Mouse (Mus musculus): Measurements from ENCODE around the gene Glmn.

The Glmn gene

GRCm38 (mm10) chr5:107597301-107598077 lies at the start of gene Glmn, which contains the start of gene Rpap2:
Gene Glmn (minus strand): TSS chr5:107597888.
Gene Rpap2 (plus strand): TSS chr5:107597373.
- peak; percentile 98 for DNase-seq

- DNase-seq = no peak
These were observed 48.2 kb upstream of the Glmn start for GRCm38 (mm10) chr5:107645935-107646334.

GRCm38 (mm10) chr5:107644595-107644994 lies 46.9 kb upstream of the Glmn start:
- no peak for DNase-seq

- peak; percentile 66 for DNase-seq
These were observed 40.7 kb upstream of the Glmn start for GRCm38 (mm10) chr5:107638366-107638765.

- peak; percentile 86 for DNase-seq
These were observed 39.4 kb upstream of the Glmn start for GRCm38 (mm10) chr5:107637106-107637505.

GRCm38 (mm10) chr5:107633651-107634050 lies 36.0 kb upstream of the Glmn start:
- peak; percentile 14 for DNase-seq

- no peak for DNase-seq
These were observed 23.6 kb upstream of the Glmn start for GRCm38 (mm10) chr5:107621327-107621726.

GRCm38 (mm10) chr5:107617986-107618385 lies 20.3 kb upstream of the Glmn start:
- peak; percentile 29 for DNase-seq

GRCm38 (mm10) chr5:107611224-107611623 lies 13.5 kb upstream of the Glmn start:
- peak; percentile 75 for DNase-seq

GRCm38 (mm10) chr5:107598380-107598779 lies 692 bp upstream of the Glmn start:
- DNase-seq = peak; percentile 17

- no peak for DNase-seq
These were observed 28.5 kb downstream of the Glmn start for GRCm38 (mm10) chr5:107569148-107569547.

- DNase-seq = peak; percentile 69
These were observed 40.7 kb downstream of the Glmn start for GRCm38 (mm10) chr5:107556969-107557368.

GRCm38 (mm10) chr5:107554336-107554735 lies 43.4 kb downstream of the Glmn start:
- DNase-seq = peak; percentile 61

GRCm38 (mm10) chr5:107548444-107548843 lies 49.2 kb downstream of the Glmn start:
- DNase-seq = peak; percentile 36

- DNase-seq = no peak
These were observed 49.7 kb downstream of the Glmn start for GRCm38 (mm10) chr5:107547955-107548354.

- DNase-seq = peak; percentile 53
These were observed 51.8 kb downstream of the Glmn start for GRCm38 (mm10) chr5:107545927-107546326.

- DNase-seq = peak; percentile 94
These were observed 56.0 kb downstream of the Glmn start for GRCm38 (mm10) chr5:107541696-107542095.

- peak; percentile 85 for DNase-seq
These were observed 63.1 kb downstream of the Glmn start, which contains the start of gene 1700028K03Rik for GRCm38 (mm10) chr5:107534581-107534980. Gene 1700028K03Rik (plus strand): TSS chr5:107534709.

GRCm38 (mm10) chr5:107533590-107533989 lies 64.1 kb downstream of the Glmn start:
- DNase-seq = peak; percentile 12

GRCm38 (mm10) chr5:107528856-107529255 lies 68.8 kb downstream of the Glmn start:
- DNase-seq = no peak

GRCm38 (mm10) chr5:107524281-107524680 lies 73.4 kb downstream of the Glmn start:
- DNase-seq = peak; percentile 79

- DNase-seq = peak; percentile 97
These were observed 75.8 kb downstream of the Glmn start for GRCm38 (mm10) chr5:107521897-107522296.

- peak; percentile 39 for DNase-seq
These were observed 76.3 kb downstream of the Glmn start for GRCm38 (mm10) chr5:107521386-107521785.

- DNase-seq = peak; percentile 69
These were observed 79.1 kb downstream of the Glmn start for GRCm38 (mm10) chr5:107518602-107519001.

- DNase-seq = no peak
These were observed 81.6 kb downstream of the Glmn start for GRCm38 (mm10) chr5:107516087-107516486.
